Mouse (Mus musculus): ENCODE measurements at regions not wholly inside any gene's neighbourhood (a gene's known extent, or its start where the extent isn't known, plus 50 kb on each side); places are given as distances from the start of the nearest gene placed in this dataset.

- no peak for TF ChIP-seq CTCF (conservative IDR thresholded peaks at IDR 0.05; ENCODE audit: insufficient read depth, insufficient read length, low read depth, low read length)
- no peak for TF ChIP-seq POLR2A (IDR thresholded peaks at IDR 0.05; ENCODE audit: low read depth, low read length)
- H3K4me1 ChIP-seq (ENCODE audit: control insufficient read depth, insufficient read depth, low read length), result no peaks in the 10 kb centered on the region
- 89% methylated on average over 4 of the region's 4 CpGs for WGBS
These were observed 87.3 kb upstream of the Ccnd1 start for GRCm38 (mm10) chr7:145027061-145027460.

GRCm38 (mm10) chr7:145026014-145026285 is 86.2 kb upstream of the Ccnd1 start:
- no peak overlapping the region for H3K4me3 ChIP-seq (ENCODE audit: insufficient read depth, low read depth, low read length)
- DNase-seq, result peak; percentile 75
- TF ChIP-seq POLR2A (IDR thresholded peaks at IDR 0.05; ENCODE audit: low read depth, low read length) (no peak), CTCF (conservative IDR thresholded peaks at IDR 0.05; ENCODE audit: insufficient read depth, insufficient read length, low read depth, low read length) (no peak)
- H3K36me3 ChIP-seq (ENCODE audit: control insufficient read depth, insufficient read depth, low read length), result no peaks in the 10 kb centered on the region
- H3K4me1 ChIP-seq (ENCODE audit: control insufficient read depth, insufficient read depth, low read length), result no peaks in the 10 kb centered on the region
- WGBS, result 83% methylated on average over 5 of the region's 5 CpGs
- H3K27me3 ChIP-seq (replicated peaks; ENCODE audit: control insufficient read depth, insufficient read depth, low read length), result no peaks in the 10 kb centered on the region
- H3K27ac ChIP-seq (ENCODE audit: insufficient read depth, low read depth, low read length), result peak overlapping the region; percentile 92; the same call in 1 of the 2 replicates

More at GRCm38 (mm10) chr7:145027061-145027460, 87.3 kb upstream of the Ccnd1 start:
- Histone ChIP-seq H3K27ac (ENCODE audit: insufficient read depth, low read depth, low read length) (no peak overlapping the region), H3K27me3 (replicated peaks; ENCODE audit: control insufficient read depth, insufficient read depth, low read length) (no peaks in the 10 kb centered on the region), H3K4me3 (ENCODE audit: insufficient read depth, low read depth, low read length) (no peak overlapping the region), H3K36me3 (ENCODE audit: control insufficient read depth, insufficient read depth, low read length) (no peaks in the 10 kb centered on the region)
- no peak for DNase-seq

GRCm38 (mm10) chr7:145025186-145026013 is 85.7 kb upstream of the Ccnd1 start:
- WGBS, result 38% methylated on average over 6 of the region's 6 CpGs
- Histone ChIP-seq H3K4me3 (ENCODE audit: insufficient read depth, low read depth, low read length) (no peak overlapping the region), H3K4me1 (ENCODE audit: control insufficient read depth, insufficient read depth, low read length) (no peaks in the 10 kb centered on the region), H3K27ac (ENCODE audit: insufficient read depth, low read depth, low read length) (peak overlapping the region; percentile 92), H3K27me3 (replicated peaks; ENCODE audit: control insufficient read depth, insufficient read depth, low read length) (no peaks in the 10 kb centered on the region), H3K36me3 (ENCODE audit: control insufficient read depth, insufficient read depth, low read length) (no peaks in the 10 kb centered on the region)
- peak; percentile 81 for DNase-seq
- TF ChIP-seq CTCF (conservative IDR thresholded peaks at IDR 0.05; ENCODE audit: insufficient read depth, insufficient read length, low read depth, low read length), result no peak

- 68% methylated on average over 2 of the region's 2 CpGs for WGBS
- H3K27ac ChIP-seq (ENCODE audit: insufficient read depth, low read depth, low read length), result 0 out of 2 replicates have a peak overlapping the region, but pooled peaks have one; percentile 61
- no peak for TF ChIP-seq CTCF (conservative IDR thresholded peaks at IDR 0.05; ENCODE audit: insufficient read depth, insufficient read length, low read depth, low read length)
- TF ChIP-seq POLR2A (IDR thresholded peaks at IDR 0.05; ENCODE audit: low read depth, low read length), result no peak
- DNase-seq, result peak; percentile 69
- no peak overlapping the region for H3K4me3 ChIP-seq (ENCODE audit: insufficient read depth, low read depth, low read length)
- no peaks in the 10 kb centered on the region for H3K36me3 ChIP-seq (ENCODE audit: control insufficient read depth, insufficient read depth, low read length)
- H3K4me1 ChIP-seq (ENCODE audit: control insufficient read depth, insufficient read depth, low read length), result no peaks in the 10 kb centered on the region
- no peaks in the 10 kb centered on the region for H3K27me3 ChIP-seq (replicated peaks; ENCODE audit: control insufficient read depth, insufficient read depth, low read length)
These were observed 84.9 kb upstream of the Ccnd1 start for GRCm38 (mm10) chr7:145024651-145025050.

- WGBS, result 67% methylated on average over 2 of the region's 2 CpGs
These were observed 79.4 kb upstream of the Ccnd1 start for GRCm38 (mm10) chr7:145019137-145019536.

GRCm38 (mm10) chr7:145018149-145018548 is 78.4 kb upstream of the Ccnd1 start:
- TF ChIP-seq POLR2A (IDR thresholded peaks at IDR 0.05; ENCODE audit: low read depth, low read length), result no peak
- TF ChIP-seq CTCF (conservative IDR thresholded peaks at IDR 0.05; ENCODE audit: insufficient read depth, insufficient read length, low read depth, low read length), result no peak
- Histone ChIP-seq H3K27ac (ENCODE audit: insufficient read depth, low read depth, low read length) (no peak overlapping the region), H3K27me3 (replicated peaks; ENCODE audit: control insufficient read depth, insufficient read depth, low read length) (no peaks in the 10 kb centered on the region), H3K36me3 (ENCODE audit: control insufficient read depth, insufficient read depth, low read length) (no peaks in the 10 kb centered on the region), H3K4me1 (ENCODE audit: control insufficient read depth, insufficient read depth, low read length) (no peaks in the 10 kb centered on the region), H3K4me3 (ENCODE audit: insufficient read depth, low read depth, low read length) (no peak overlapping the region)
- 93% methylated on average over 3 of the region's 3 CpGs for WGBS
- no peak for DNase-seq

More at GRCm38 (mm10) chr7:145019137-145019536, 79.4 kb upstream of the Ccnd1 start:
- no peak for DNase-seq
- TF ChIP-seq POLR2A (IDR thresholded peaks at IDR 0.05; ENCODE audit: low read depth, low read length) (no peak), CTCF (conservative IDR thresholded peaks at IDR 0.05; ENCODE audit: insufficient read depth, insufficient read length, low read depth, low read length) (no peak)
- Histone ChIP-seq H3K27me3 (replicated peaks; ENCODE audit: control insufficient read depth, insufficient read depth, low read length) (no peaks in the 10 kb centered on the region), H3K27ac (ENCODE audit: insufficient read depth, low read depth, low read length) (no peak overlapping the region), H3K4me3 (ENCODE audit: insufficient read depth, low read depth, low read length) (no peak overlapping the region), H3K4me1 (ENCODE audit: control insufficient read depth, insufficient read depth, low read length) (no peaks in the 10 kb centered on the region), H3K36me3 (ENCODE audit: control insufficient read depth, insufficient read depth, low read length) (no peaks in the 10 kb centered on the region)

- no peaks in the 10 kb centered on the region for H3K27me3 ChIP-seq (replicated peaks; ENCODE audit: control insufficient read depth, insufficient read depth, low read length)
- DNase-seq, result no peak
- H3K36me3 ChIP-seq (ENCODE audit: control insufficient read depth, insufficient read depth, low read length), result no peaks in the 10 kb centered on the region
- H3K27ac ChIP-seq (ENCODE audit: insufficient read depth, low read depth, low read length), result no peak overlapping the region
- WGBS, result 60% methylated on average over 22 of the region's 22 CpGs
- H3K4me1 ChIP-seq (ENCODE audit: control insufficient read depth, insufficient read depth, low read length), result no peaks in the 10 kb centered on the region
- H3K4me3 ChIP-seq (ENCODE audit: insufficient read depth, low read depth, low read length), result no peak overlapping the region
- TF ChIP-seq POLR2A (IDR thresholded peaks at IDR 0.05; ENCODE audit: low read depth, low read length), result no peak
- no peak for TF ChIP-seq CTCF (conservative IDR thresholded peaks at IDR 0.05; ENCODE audit: insufficient read depth, insufficient read length, low read depth, low read length)
These were observed 75.8 kb upstream of the Ccnd1 start for GRCm38 (mm10) chr7:145015463-145016085.
